Comparison of ENCODE assay signal across 9 mouse cellular contexts in the genomic region with DNA sequence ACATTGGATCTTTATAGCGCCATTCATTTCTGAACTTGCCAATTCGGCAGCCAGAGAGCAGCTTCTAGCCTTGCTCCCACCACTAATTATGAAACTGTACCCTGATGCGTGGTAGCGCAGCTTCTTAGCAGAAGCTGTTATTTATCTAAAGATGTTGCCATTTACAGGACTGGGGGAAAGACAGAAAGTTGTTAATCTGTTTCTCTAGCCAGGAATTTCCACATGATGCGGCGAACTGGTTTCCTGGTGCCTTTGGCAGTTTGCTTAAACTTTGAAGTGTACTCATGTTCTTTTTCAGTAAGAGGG.
DNase-seq lines count a peak whose midpoint lies in the region; ATAC-seq and TF ChIP-seq lines count a peak whose summit lies in the region.
"Had no signal": no experiment of that assay in that cellular context is flagged by ENCODE, and none has a peak within 500 bp of the region (broad histone marks: within the 10 kb centered on the region; RNA-seq: fewer than 3 reads in every experiment).

No protein-coding gene starts in this region.

- H3K4me3 ChIP-seq in gastrocnemius, adult 2 months, result peak overlapping the region; percentile 9; the same call in 1 of the 2 replicates
- H3K4me3 ChIP-seq in liver, embryonic 11.5 days (ENCODE audit: low read depth, low read length), result no peak overlapping the region
- no peak overlapping the region for H3K4me3 ChIP-seq in liver, postnatal 0 days (ENCODE audit: low read depth, low read length)
- H3K4me3 ChIP-seq in intestine, embryonic 14.5 days (ENCODE audit: low read depth, low read length), result 0 out of 2 replicates have a peak overlapping the region, but pooled peaks have one; percentile 13
- H3K4me3 ChIP-seq in neural tube, embryonic 15.5 days (replicated peaks), result no peak overlapping the region; the same call in 1 of the 2 replicates

- H3K36me3 ChIP-seq in liver, embryonic 11.5 days (ENCODE audit: control insufficient read depth, insufficient read depth, low read length), result no peaks in the 10 kb centered on the region
- no peaks in the 10 kb centered on the region for H3K36me3 ChIP-seq in liver, postnatal 0 days (replicated peaks; ENCODE audit: insufficient read depth, low read length)
- no peaks in the 10 kb centered on the region for H3K36me3 ChIP-seq in intestine, embryonic 14.5 days (ENCODE audit: control insufficient read depth, insufficient read depth, low read length)
- H3K36me3 ChIP-seq in neural tube, embryonic 15.5 days, result no peaks in the 10 kb centered on the region

- intact Hi-C loops in gastrocnemius, adult 2 months (cut with DNase I), result no loop called here

- H3K27me3 ChIP-seq in liver, embryonic 11.5 days (replicated peaks; ENCODE audit: control insufficient read depth, insufficient read depth, low read length), result peaks cover 6% of the 10 kb centered on the region
- H3K27me3 ChIP-seq in liver, postnatal 0 days (ENCODE audit: insufficient read depth, low read length), result 0 out of 2 replicates have a peak, but pooled peaks cover 10% of the 10 kb centered on the region
- H3K27me3 ChIP-seq in intestine, embryonic 14.5 days (replicated peaks; ENCODE audit: control insufficient read depth, insufficient read depth, low read length), result peaks cover 9% of the 10 kb centered on the region; the same call in 1 of the 2 replicates
- no peaks in the 10 kb centered on the region for H3K27me3 ChIP-seq in neural tube, embryonic 15.5 days (replicated peaks)

- no peak overlapping the region for H3K9ac ChIP-seq in liver, embryonic 11.5 days (ENCODE audit: low read depth, low read length)
- no peak overlapping the region for H3K9ac ChIP-seq in liver, postnatal 0 days (replicated peaks)
- no peak overlapping the region for H3K9ac ChIP-seq in intestine, embryonic 14.5 days (ENCODE audit: low read length)
- H3K9ac ChIP-seq in neural tube, embryonic 15.5 days (replicated peaks), result no peak overlapping the region

- no peaks in the 10 kb centered on the region for H3K9me3 ChIP-seq in liver, embryonic 11.5 days (ENCODE audit: control insufficient read depth, low read length)
- no peaks in the 10 kb centered on the region for H3K9me3 ChIP-seq in liver, postnatal 0 days (ENCODE audit: low read length)
- no peaks in the 10 kb centered on the region for H3K9me3 ChIP-seq in intestine, embryonic 14.5 days (ENCODE audit: control insufficient read depth, low read length)
- no peaks in the 10 kb centered on the region for H3K9me3 ChIP-seq in neural tube, embryonic 15.5 days (replicated peaks)

- ATAC-seq in liver, embryonic 11.5 days (replicated peaks; ENCODE audit: low FRiP score), result no peak
- ATAC-seq in liver, postnatal 0 days, result no peak
- ATAC-seq in intestine, embryonic 14.5 days (replicated peaks; ENCODE audit: low FRiP score, low TSS enrichment, low read depth), result no peak
- ATAC-seq in neural tube, embryonic 15.5 days (ENCODE audit: low FRiP score), result no peak

- TF ChIP-seq CTCF in gastrocnemius, adult 2 months (IDR thresholded peaks at IDR 0.05), result no peak
- no peak for TF ChIP-seq CTCF in liver, postnatal 0 days (IDR thresholded peaks at IDR 0.05; ENCODE audit: low read depth)

- peak overlapping the region; percentile 35 for H3K4me2 ChIP-seq in liver, embryonic 11.5 days
- no peak overlapping the region for H3K4me2 ChIP-seq in liver, postnatal 0 days (ENCODE audit: low read depth, low read length)
- H3K4me2 ChIP-seq in intestine, embryonic 14.5 days (ENCODE audit: low read length), result peak overlapping the region; percentile 31
- peak overlapping the region; percentile 43 for H3K4me2 ChIP-seq in neural tube, embryonic 15.5 days

- no peak overlapping the region for H3K27ac ChIP-seq in gastrocnemius, adult 2 months
- H3K27ac ChIP-seq in liver, embryonic 11.5 days (ENCODE audit: low read depth, low read length), result no peak overlapping the region
- no peak overlapping the region for H3K27ac ChIP-seq in liver, postnatal 0 days (ENCODE audit: low read depth)
- H3K27ac ChIP-seq in intestine, embryonic 14.5 days (ENCODE audit: low read depth), result no peak overlapping the region
- no peak overlapping the region for H3K27ac ChIP-seq in neural tube, embryonic 15.5 days (replicated peaks)

- no peak for DNase-seq in gastrocnemius, adult 2 months
- DNase-seq in gastrocnemius, adult 18-20 months (ENCODE audit: low spot score), result no peak
- no peak for DNase-seq in liver, embryonic 11.5 days (ENCODE audit: low spot score)
- DNase-seq in liver, postnatal 0 days, result no peak
- no peak for DNase-seq in intestine, embryonic 14.5 days (ENCODE audit: low spot score)
- DNase-seq in T-cell, adult 2 months (ENCODE audit: low spot score), result no peak
- DNase-seq in right cerebral cortex, postnatal 25 days, result no peak
- DNase-seq: lung, postnatal 14 days had no signal

- H3K4me1 ChIP-seq in liver, embryonic 11.5 days (replicated peaks; ENCODE audit: control insufficient read depth, insufficient read depth, low read length), result no peaks in the 10 kb centered on the region
- no peaks in the 10 kb centered on the region for H3K4me1 ChIP-seq in liver, postnatal 0 days (ENCODE audit: insufficient read depth)
- 0 out of 2 replicates have a peak, but pooled peaks cover 2% of the 10 kb centered on the region for H3K4me1 ChIP-seq in intestine, embryonic 14.5 days (replicated peaks; ENCODE audit: control insufficient read depth, insufficient read depth, low read length)
- peaks cover 10% of the 10 kb centered on the region for H3K4me1 ChIP-seq in neural tube, embryonic 15.5 days

- no peak for TF ChIP-seq EP300 in liver, postnatal 0 days (IDR thresholded peaks at IDR 0.05; ENCODE audit: low read depth)

- 22% methylated on average over 6 of the region's 6 CpGs for WGBS in liver, embryonic 11.5 days
- 28% methylated on average over 6 of the region's 6 CpGs for WGBS in liver, postnatal 0 days (ENCODE audit: insufficient replicate concordance)
- WGBS in intestine, embryonic 14.5 days, result 19% methylated on average over 6 of the region's 6 CpGs
- WGBS in neural tube, embryonic 15.5 days, result 15% methylated on average over 6 of the region's 6 CpGs

Comparison
In these comparisons a context has a peak if more than half of its experiments do, and no peak if none do; other contexts are left out.
1. H3K4me3 ChIP-seq: peak in gastrocnemius, adult 2 months (single experiment) and intestine, embryonic 14.5 days (single experiment); none in liver, embryonic 11.5 days (single experiment), liver, postnatal 0 days (single experiment) and neural tube, embryonic 15.5 days (single experiment).